Mouse (Mus musculus) heart, postnatal 4 days (tissue): ENCODE measurements around the gene Lce1c. TPM values are rescaled to one million over a fixed set of nuclear protein-coding genes. Genes with fewer than 3 reads are reported as not detected.

Experiments
- DNase-seq: peaks from one replicate; pipeline ENCODE4 v3.0.0; 2021
- total RNA-seq, 2 experiments: library from RNA; stranded (reverse); gene quantifications; 2 replicates each; pipeline ENCODE4 v1.2.3; 2021

The Lce1c gene
- total RNA-seq: not detected

- no peak for DNase-seq
Measured at GRCm38 (mm10) chr3:92678947-92679346, at the start of gene Lce1c. Gene Lce1c (plus strand): TSS chr3:92679247.

GRCm38 (mm10) chr3:92637745-92638652 is 41.0 kb upstream of the Lce1c start:
- no peak for DNase-seq

- no peak for DNase-seq
Measured at GRCm38 (mm10) chr3:92638653-92638991, 40.4 kb upstream of the Lce1c start.

DNA sequence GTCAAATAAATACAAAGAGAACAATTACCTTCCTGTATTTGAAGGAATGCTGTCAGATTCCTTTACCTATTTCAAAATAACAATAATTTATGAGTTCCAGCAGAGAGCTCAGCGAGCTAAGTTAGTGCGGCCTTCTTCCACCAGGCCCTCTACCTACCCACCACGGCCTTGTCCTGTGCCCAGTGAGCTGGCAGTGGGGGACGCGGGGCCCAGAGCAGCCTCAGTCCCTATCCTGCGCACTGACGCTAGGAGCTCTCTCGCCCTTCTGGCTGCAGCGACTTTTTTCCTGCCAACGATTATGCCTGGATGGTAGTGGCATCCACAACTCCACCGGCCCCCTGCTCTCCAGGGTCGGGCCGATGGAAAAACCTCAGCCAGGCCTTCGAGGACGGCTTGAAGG is 39.2 kb upstream of the Lce1c start:
- no peak for DNase-seq

DNA sequence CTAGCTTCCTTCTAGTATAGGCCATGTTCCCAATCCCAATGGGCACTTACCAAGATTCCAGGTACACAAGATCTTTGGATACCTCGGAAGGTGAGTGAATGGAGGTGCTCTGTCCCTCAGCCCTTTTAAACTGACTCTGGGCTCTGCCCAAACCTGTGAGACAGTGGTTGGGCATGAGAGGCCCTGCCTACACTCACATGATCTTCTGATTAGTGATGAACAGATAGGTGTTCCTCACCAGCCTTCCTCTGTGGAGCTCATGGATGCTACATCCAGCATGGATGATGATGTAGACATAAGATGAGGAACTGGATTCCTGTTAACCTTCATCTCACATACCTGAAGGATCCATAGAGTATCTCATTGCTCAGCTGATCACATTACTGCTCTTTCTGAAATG is 30.8 kb upstream of the Lce1c start, which contains the start of gene Lce1a1:
Gene Lce1a1, minus strand, starts transcription at position 101 of the 400 bp plus-strand sequence.
- no peak for DNase-seq

GRCm38 (mm10) chr3:92656826-92657225 is 22.2 kb upstream of the Lce1c start, which contains the start of gene Lce1b:
Gene Lce1b (minus strand): TSS chr3:92656926.
- no peak for DNase-seq

- no peak for DNase-seq
Measured at GRCm38 (mm10) chr3:92670215-92670614, 8.8 kb upstream of the Lce1c start, which contains the start of gene Lce1a2. Gene Lce1a2 (minus strand): TSS chr3:92670315.

- no peak for DNase-seq
Measured at GRCm38 (mm10) chr3:92687110-92687509, 8.1 kb downstream of the Lce1c start, which contains the start of gene Lce1d. Gene Lce1d (minus strand): TSS chr3:92687210.

GRCm38 (mm10) chr3:92689154-92689553 is 10.1 kb downstream of the Lce1c start:
- DNase-seq: peak; percentile 34

GRCm38 (mm10) chr3:92691688-92692087 is 12.6 kb downstream of the Lce1c start:
- DNase-seq: no peak

GRCm38 (mm10) chr3:92694613-92695012 is 15.6 kb downstream of the Lce1c start:
- DNase-seq: no peak

- DNase-seq: no peak
Measured at GRCm38 (mm10) chr3:92708974-92709373, 29.9 kb downstream of the Lce1c start, which contains the start of gene Lce1e. Gene Lce1e (minus strand): TSS chr3:92709074.

GRCm38 (mm10) chr3:92715122-92715521 is 36.1 kb downstream of the Lce1c start:
- no peak for DNase-seq

DNA sequence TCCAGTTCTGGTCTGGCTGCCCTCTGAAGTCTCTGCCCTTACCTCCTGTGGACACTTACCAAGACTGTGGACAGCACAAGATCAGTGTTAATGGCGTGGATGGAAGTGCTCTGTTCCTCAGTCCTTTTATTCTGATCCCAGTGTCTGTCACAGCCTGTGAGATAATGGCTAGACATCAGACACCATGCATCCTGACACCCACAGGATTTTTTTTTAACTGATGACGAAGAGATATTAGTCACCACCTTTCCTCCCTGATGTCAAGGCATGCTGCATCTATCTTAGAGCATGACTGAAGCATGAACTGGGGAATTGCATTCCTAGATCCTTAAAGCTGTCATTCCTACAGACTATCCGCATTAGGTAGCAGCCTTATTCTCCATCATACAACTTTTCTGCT is 41.2 kb downstream of the Lce1c start, which contains the start of gene Lce1f:
Gene Lce1f, minus strand, starts transcription at position 101 of the 400 bp plus-strand sequence.
- DNase-seq: no peak

- no peak for DNase-seq
Measured at GRCm38 (mm10) chr3:92722631-92723030, 43.6 kb downstream of the Lce1c start.

Other genes with a start within 250 kb of the Lce1c start
- gene Gm9774, start 249.8 kb upstream of the Lce1c start, total RNA-seq: 1 to 10 TPM; 1.7 to 4.6 TPM
- gene Sprr2k, start 246.7 kb upstream of the Lce1c start, total RNA-seq: not detected
- not detected for gene Sprr1b, start 240.5 kb upstream of the Lce1c start, total RNA-seq
- gene Sprr3, start 220.5 kb upstream of the Lce1c start, total RNA-seq: not detected
- not detected for gene Sprr1a, start 193.4 kb upstream of the Lce1c start, total RNA-seq
- gene Sprr4, start 178.8 kb upstream of the Lce1c start, total RNA-seq: not detected
- not detected for gene 2310046K23Rik, start 144.7 kb upstream of the Lce1c start, total RNA-seq
- gene Ivl, start 105.5 kb upstream of the Lce1c start, total RNA-seq: not detected
- gene Smcp, start 90.2 kb upstream of the Lce1c start, total RNA-seq: not detected
- not detected for gene 2210017I01Rik, start 71.8 kb upstream of the Lce1c start, total RNA-seq
- gene Lce6a, start 57.6 kb upstream of the Lce1c start, total RNA-seq: not detected
- not detected for gene Lce1a1, start 30.9 kb upstream of the Lce1c start, total RNA-seq
- gene Lce1b, start 22.3 kb upstream of the Lce1c start, total RNA-seq: not detected
- gene Lce1a2, start 8.9 kb upstream of the Lce1c start, total RNA-seq: not detected
- not detected for gene Lce1d, start 8.0 kb downstream of the Lce1c start, total RNA-seq
- gene Lce1e, start 29.8 kb downstream of the Lce1c start, total RNA-seq: not detected
- gene Lce1f, start 41.1 kb downstream of the Lce1c start, total RNA-seq: not detected
- not detected for gene Gm38119, start 59.8 kb downstream of the Lce1c start, total RNA-seq
- gene Lce1g, start 73.1 kb downstream of the Lce1c start, total RNA-seq: not detected
- not detected for gene Lce1h, start 85.8 kb downstream of the Lce1c start, total RNA-seq
- not detected for gene Lce1i, start 99.7 kb downstream of the Lce1c start, total RNA-seq
- gene Lce1j, start 111.3 kb downstream of the Lce1c start, total RNA-seq: not detected
- gene Lce1k, start 128.6 kb downstream of the Lce1c start, total RNA-seq: not detected
- not detected for gene Kprp, start 148.0 kb downstream of the Lce1c start, total RNA-seq
- not detected for gene Lce1l, start 172.0 kb downstream of the Lce1c start, total RNA-seq
- gene 2310050C09Rik, start 191.0 kb downstream of the Lce1c start, total RNA-seq: not detected
- gene Lce3a, start 247.0 kb downstream of the Lce1c start, total RNA-seq: not detected